Mouse (Mus musculus) hindbrain, postnatal 0 days (tissue): Measurements from ENCODE around the gene Srsf3. TPM values are rescaled to one million over a fixed set of nuclear protein-coding genes. Genes with fewer than 3 reads are reported as not detected.
"Not testable (repeated sequence)": the region's sequence is repeated elsewhere in the genome, so short reads cannot be mapped to it uniquely, and the experiment has no call there.

Experiments
- ATAC-seq: fragments of 200-750 bp; cut with Nextera tagmentation; 2 replicates; pipeline ENCODE4 v1.8.0; 2017; ENCODE audit warnings: mild to moderate bottlenecking, moderate TSS enrichment, moderate library complexity
- DNase-seq: peaks from one replicate; pipeline ENCODE4 v3.0.0-alpha.2; 2015; ENCODE audit warnings: low spot score
- H3K27ac ChIP-seq: fragments of 300-500 bp; sonication (generic); 2 replicates; pipeline ENCODE4 v1.5.1; 2014; ENCODE audit warnings: mild to moderate bottlenecking
- H3K27me3 ChIP-seq: fragments of 300-500 bp; sonication (generic); 2 replicates; pipeline ENCODE4 v1.6.1; 2014; ENCODE audit warnings: low read length, mixed read lengths; ENCODE audit not compliant: insufficient read depth
- H3K36me3 ChIP-seq: fragments of 300-500 bp; sonication (generic); 2 replicates; pipeline ENCODE4 v1.6.1; 2014; ENCODE audit warnings: low read length, mixed read lengths; ENCODE audit not compliant: insufficient read depth
- H3K4me1 ChIP-seq: fragments of 300-500 bp; sonication (generic); 2 replicates; pipeline ENCODE4 v1.6.1; 2014; ENCODE audit warnings: antibody characterized with exemption, low read length, mixed read lengths; ENCODE audit not compliant: insufficient read depth
- H3K4me2 ChIP-seq: fragments of 300-500 bp; sonication (generic); 2 replicates; pipeline ENCODE4 v1.6.1; 2014; ENCODE audit warnings: low read depth, mild to moderate bottlenecking, low read length, moderate library complexity, mixed read lengths
- H3K4me3 ChIP-seq: fragments of 300-500 bp; sonication (generic); 2 replicates; pipeline ENCODE4 v1.5.1; 2014; ENCODE audit warnings: low read length
- H3K9ac ChIP-seq: fragments of 300-500 bp; sonication (generic); replicated peaks from 2 replicates; pipeline ENCODE4 v1.6.1; 2014; ENCODE audit warnings: mild to moderate bottlenecking, low read length, moderate library complexity, mixed read lengths
- H3K9me3 ChIP-seq: fragments of 300-500 bp; sonication (generic); 2 replicates; pipeline ENCODE4 v1.6.1; 2016; ENCODE audit warnings: low read length, mixed read lengths
- CTCF ChIP-seq: IDR thresholded peaks from 2 replicates; pipeline ENCODE4 v1.5.1; 2016; ENCODE audit warnings: antibody characterized with exemption, control low read depth, low read depth
- WGBS: fragments of 180-500 bp; shearing (Covaris S2); extraction: QIAGEN DNeasy Blood & Tissue Kit; methylation state at CpG from one replicate; pipeline ENCODE4 v1.1.7; 2014; 5-methylcytosine and 5-hydroxymethylcytosine counted together
- polyA plus RNA-seq: library from polyadenylated mRNA; unstranded; fragments of >200 nt; fragmentation: Nextera tagmentation; extraction: Ambion mirVana; gene quantifications from 2 replicates; pipeline ENCODE4 v1.2.1, GENCODE M21; 2015
- total RNA-seq: library from RNA; depleted of rRNA; stranded (reverse); fragments of >200 nt; gene quantifications from 2 replicates; pipeline ENCODE4 v1.2.3, GENCODE M21; 2014

The Srsf3 gene
- total and polyA plus RNA-seq, 2 experiments from 2014 or later: 139 to 298 TPM

GRCm38 (mm10) chr17:28990060-28990459 is 42.4 kb upstream of the Srsf3 start:
- ATAC-seq: no peak
- no peaks in the 10 kb centered on the region for H3K9me3 ChIP-seq
- peaks cover 25% of the 10 kb centered on the region; the same call in 1 of the 2 replicates for H3K36me3 ChIP-seq
- WGBS: 71% methylated on average over 4 of the region's 4 CpGs
- TF ChIP-seq CTCF: no peak
- no peak overlapping the region for H3K4me2 ChIP-seq
- H3K4me1 ChIP-seq: no peaks in the 10 kb centered on the region
- no peak for DNase-seq
- no peak overlapping the region for H3K4me3 ChIP-seq
- no peaks in the 10 kb centered on the region for H3K27me3 ChIP-seq
- H3K27ac ChIP-seq: no peak overlapping the region
- no peak overlapping the region for H3K9ac ChIP-seq

GRCm38 (mm10) chr17:28991286-28991685 is 41.1 kb upstream of the Srsf3 start:
- H3K4me2 ChIP-seq: no peak overlapping the region
- H3K9ac ChIP-seq: no peak overlapping the region
- H3K4me3 ChIP-seq: no peak overlapping the region
- no peaks in the 10 kb centered on the region for H3K4me1 ChIP-seq
- DNase-seq (no peak), ATAC-seq (no peak)
- H3K9me3 ChIP-seq: no peaks in the 10 kb centered on the region
- no peak for TF ChIP-seq CTCF
- H3K27me3 ChIP-seq: no peaks in the 10 kb centered on the region
- no peak overlapping the region for H3K27ac ChIP-seq
- peaks cover 22% of the 10 kb centered on the region; the same call in 1 of the 2 replicates for H3K36me3 ChIP-seq
- 84% methylated on average over 9 of the region's 9 CpGs for WGBS

- no peak for ATAC-seq
- Histone ChIP-seq H3K36me3 (peaks cover 16% of the 10 kb centered on the region; the same call in 1 of the 2 replicates), H3K9me3 (no peaks in the 10 kb centered on the region), H3K9ac (no peak overlapping the region), H3K27ac (no peak overlapping the region), H3K4me3 (no peak overlapping the region), H3K27me3 (no peaks in the 10 kb centered on the region), H3K4me1 (no peaks in the 10 kb centered on the region), H3K4me2 (no peak overlapping the region)
- 31% methylated on average over 7 of the region's 7 CpGs for WGBS
- DNase-seq: peak; percentile 32
- no peak for TF ChIP-seq CTCF
Observed at GRCm38 (mm10) chr17:28992105-28992504, 40.3 kb upstream of the Srsf3 start.

- not testable (repeated sequence) for H3K27ac ChIP-seq, H3K9me3 ChIP-seq, DNase-seq, H3K4me1 ChIP-seq, ATAC-seq, H3K27me3 ChIP-seq, H3K4me3 ChIP-seq, H3K4me2 ChIP-seq, H3K9ac ChIP-seq
- 100% methylated on average over 1 of the region's 1 CpGs for WGBS
- H3K36me3 ChIP-seq: peaks cover 16% of the 10 kb centered on the region; the same call in 1 of the 2 replicates
Observed at GRCm38 (mm10) chr17:28993004-28993403, 39.4 kb upstream of the Srsf3 start.

GRCm38 (mm10) chr17:28994615-28995014 is 37.8 kb upstream of the Srsf3 start:
- no peak for DNase-seq

GRCm38 (mm10) chr17:29000465-29000864 is 32.0 kb upstream of the Srsf3 start:
- Histone ChIP-seq H3K9me3 (no peaks in the 10 kb centered on the region), H3K9ac (no peak overlapping the region), H3K4me1 (peaks cover 3% of the 10 kb centered on the region; the same call in 1 of the 2 replicates), H3K4me3 (no peak overlapping the region), H3K4me2 (no peak overlapping the region), H3K27me3 (no peaks in the 10 kb centered on the region), H3K36me3 (peaks cover 19% of the 10 kb centered on the region), H3K27ac (no peak overlapping the region)
- 91% methylated on average over 6 of the region's 6 CpGs for WGBS
- TF ChIP-seq CTCF: no peak
- DNase-seq (no peak), ATAC-seq (no peak)

More at GRCm38 (mm10) chr17:28994615-28995014, 37.8 kb upstream of the Srsf3 start:
- H3K9ac ChIP-seq: no peak overlapping the region
- no peak overlapping the region for H3K4me2 ChIP-seq
- H3K27me3 ChIP-seq: no peaks in the 10 kb centered on the region
- ATAC-seq: no peak
- no peak overlapping the region for H3K4me3 ChIP-seq
- H3K27ac ChIP-seq: no peak overlapping the region
- H3K9me3 ChIP-seq: no peaks in the 10 kb centered on the region
- H3K4me1 ChIP-seq: no peaks in the 10 kb centered on the region
- WGBS: 92% methylated on average over 4 of the region's 4 CpGs
- TF ChIP-seq CTCF: no peak
- H3K36me3 ChIP-seq: peaks cover 20% of the 10 kb centered on the region; the same call in 1 of the 2 replicates

GRCm38 (mm10) chr17:29003740-29004139 is 28.7 kb upstream of the Srsf3 start:
- no peaks in the 10 kb centered on the region for H3K9me3 ChIP-seq
- no peak for ATAC-seq
- peaks cover 8% of the 10 kb centered on the region for H3K36me3 ChIP-seq
- H3K27me3 ChIP-seq: no peaks in the 10 kb centered on the region
- no peak overlapping the region for H3K27ac ChIP-seq
- H3K9ac ChIP-seq: no peak overlapping the region
- no peak overlapping the region for H3K4me3 ChIP-seq
- no peak for TF ChIP-seq CTCF
- WGBS: 76% methylated on average over 1 of the region's 1 CpGs
- peaks cover 5% of the 10 kb centered on the region; the same call in 1 of the 2 replicates for H3K4me1 ChIP-seq
- no peak overlapping the region for H3K4me2 ChIP-seq
- DNase-seq: no peak
